Mouse (Mus musculus): ENCODE measurements around the gene Usp29. TPM values are rescaled to one million over a fixed set of nuclear protein-coding genes. Genes with fewer than 3 reads are reported as not detected.
"Not testable (repeated sequence)": the region's sequence is repeated elsewhere in the genome, so short reads cannot be mapped to it uniquely, and the experiment has no call there.

Gene Usp29
- total RNA-seq, 2 experiments from 2014 or later, result 42.2 to 44.7 TPM

DNA sequence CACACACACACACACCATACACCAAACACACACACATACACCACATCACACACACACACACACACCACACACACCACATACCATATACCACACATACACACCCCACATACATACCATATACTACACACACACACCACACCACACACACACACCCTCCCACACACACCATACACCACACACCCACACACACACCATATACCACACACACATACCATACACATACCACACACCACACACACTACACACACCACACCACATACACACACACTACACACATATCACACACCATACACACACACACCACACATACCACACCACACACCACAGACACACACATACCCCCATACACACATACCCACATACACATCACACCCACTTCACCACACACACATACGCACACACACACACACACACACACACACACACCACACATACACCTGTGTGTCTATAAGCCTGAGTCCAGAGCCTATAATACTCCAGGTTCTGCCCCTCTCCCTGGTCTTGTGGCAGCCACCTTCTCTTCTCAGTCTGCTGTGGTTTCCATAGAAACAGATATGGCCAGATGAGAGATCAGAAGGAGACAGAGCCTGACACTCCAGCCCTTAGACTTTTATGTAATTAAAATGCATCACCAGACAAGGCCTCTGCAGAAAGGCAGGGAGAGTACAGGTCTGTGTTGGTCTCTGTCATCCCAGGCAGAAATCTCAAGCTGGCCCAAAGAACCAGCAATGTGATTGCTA is 188.9 kb downstream of the Usp29 start:
- DNase-seq (ENCODE audit: low spot score in 2 of 2), result no peak

DNA sequence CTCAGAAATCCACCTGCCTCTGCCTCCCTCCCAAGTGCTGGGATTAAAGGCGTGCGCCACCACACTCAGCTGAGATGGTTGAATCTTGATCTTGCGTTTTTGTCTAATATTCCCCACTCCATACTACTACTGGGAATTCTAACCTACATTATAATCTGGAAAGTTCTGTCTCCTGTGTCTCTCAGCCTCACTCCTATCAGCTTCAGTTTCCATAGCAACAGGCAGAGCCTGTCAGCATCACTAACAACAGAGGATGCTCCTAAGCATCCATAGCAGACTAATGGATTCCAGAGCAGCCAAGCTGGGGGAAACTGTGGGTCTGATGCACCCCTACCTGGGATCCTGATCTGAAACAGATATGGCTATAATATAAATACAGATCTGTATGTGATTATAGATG is 193.1 kb downstream of the Usp29 start:
- no peak for DNase-seq (ENCODE audit: low spot score in 2 of 2)

DNA sequence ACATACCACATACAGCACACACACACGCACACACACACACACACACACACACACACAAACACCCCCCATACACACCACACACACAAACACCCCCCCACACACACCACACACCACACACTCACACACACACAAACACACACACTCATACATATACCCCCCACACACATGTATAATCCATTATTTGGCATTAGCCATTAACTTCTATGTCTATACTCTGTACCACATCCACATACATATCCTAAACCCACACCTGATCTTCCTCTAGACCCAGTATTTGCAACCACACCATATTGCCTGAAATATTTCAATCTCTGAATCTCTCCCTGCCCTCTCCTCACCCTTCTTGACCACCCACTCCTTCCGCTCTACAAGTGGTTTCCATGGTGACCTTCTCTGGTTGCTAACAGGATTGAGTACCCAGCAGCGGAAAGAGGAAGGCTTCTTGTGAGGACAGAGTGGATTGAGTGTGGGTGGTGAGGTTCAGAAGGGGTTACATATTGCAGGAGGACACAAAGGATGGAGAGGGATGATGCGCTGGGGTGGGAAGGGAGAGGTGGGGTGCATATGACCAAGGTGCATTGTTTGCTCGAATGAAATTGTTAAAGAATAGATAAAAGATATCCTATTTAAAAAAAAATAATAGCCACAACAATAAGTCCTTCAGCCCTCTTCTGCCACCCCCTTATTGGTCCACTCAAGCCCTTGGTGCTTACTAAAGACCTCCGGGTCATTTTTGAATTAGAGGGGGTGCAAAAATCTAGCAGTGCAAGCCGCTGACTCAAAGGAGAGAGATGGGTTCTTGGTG is 195.8 kb downstream of the Usp29 start:
- no peak for DNase-seq (ENCODE audit: low spot score in 2 of 2)

DNA sequence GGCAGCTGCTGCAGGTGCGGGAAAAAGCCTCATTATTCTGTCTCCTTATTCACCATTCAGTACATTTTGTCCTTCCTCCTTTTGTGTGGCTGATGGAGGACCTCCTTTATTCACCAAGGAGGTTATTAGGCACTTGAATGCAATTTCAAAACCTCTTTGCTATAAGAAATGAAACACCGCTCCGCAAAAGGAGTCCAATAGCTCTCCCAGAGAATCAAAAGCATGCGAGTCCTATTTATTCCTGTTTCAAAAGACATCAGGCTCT is 196.3 kb downstream of the Usp29 start:
- no peak for DNase-seq (ENCODE audit: low spot score in 2 of 2)

DNA sequence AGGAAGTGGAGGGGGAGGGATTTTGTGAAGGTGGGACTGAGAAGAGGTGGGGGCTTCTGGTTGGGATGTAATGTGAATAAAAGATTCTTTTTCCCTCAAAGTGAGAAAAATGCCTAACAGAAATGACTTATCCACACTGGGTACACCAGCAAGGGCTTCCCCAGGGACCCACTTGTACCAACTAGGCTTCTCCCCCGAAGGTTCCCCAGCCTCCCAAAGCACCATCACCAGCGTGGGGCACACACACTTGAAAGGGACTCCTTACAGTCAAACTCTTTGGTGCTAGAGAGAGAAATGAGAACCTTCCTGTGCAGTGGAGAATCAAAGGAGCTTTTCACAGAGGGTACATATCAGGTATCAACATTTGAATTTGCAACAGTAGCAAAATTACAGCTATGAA is 198.9 kb downstream of the Usp29 start:
- DNase-seq (ENCODE audit: low spot score in 2 of 2), result no peak

DNA sequence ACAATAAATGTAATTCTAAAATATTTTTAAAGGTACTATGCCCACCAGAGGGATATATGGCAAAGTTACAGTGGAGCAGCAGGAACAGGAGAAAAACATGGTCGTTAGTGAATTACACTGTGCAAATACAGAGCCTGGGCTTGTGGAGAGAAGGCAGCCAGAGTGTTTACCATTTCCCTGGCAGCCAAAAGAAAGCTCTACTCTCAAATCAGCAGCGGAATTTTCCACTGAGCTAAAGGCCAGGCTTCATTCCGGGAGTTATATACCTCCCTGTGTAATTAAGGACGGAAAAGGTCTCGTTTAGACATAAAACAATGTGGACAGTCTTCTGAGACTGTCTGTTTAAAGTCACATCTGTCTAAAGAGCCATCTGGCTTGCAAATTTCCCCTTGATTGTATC is 204.4 kb downstream of the Usp29 start:
- DNase-seq (ENCODE audit: low spot score in 2 of 2), result no peak

DNA sequence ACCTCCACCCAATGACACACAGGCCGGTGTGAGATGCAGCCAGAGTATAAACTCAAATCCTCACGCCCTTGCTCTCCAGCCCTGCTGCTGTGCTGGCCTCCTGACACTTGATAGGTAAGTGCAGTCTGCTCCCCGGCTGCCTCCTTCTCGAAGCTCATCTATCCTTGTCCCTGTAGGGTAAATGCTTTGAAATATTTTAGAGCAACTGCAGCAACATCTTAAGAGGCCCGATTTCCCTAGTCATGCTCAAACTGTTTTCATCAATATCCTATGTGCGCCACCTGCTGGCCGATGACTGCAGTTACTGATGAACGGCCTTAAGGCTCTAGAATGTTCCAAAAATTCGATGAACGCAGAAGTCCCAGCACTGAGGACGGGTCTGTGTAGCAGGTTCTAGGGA is 206.7 kb downstream of the Usp29 start:
- peak; percentile 77 to 84 for DNase-seq (ENCODE audit: low spot score in 2 of 2)

DNA sequence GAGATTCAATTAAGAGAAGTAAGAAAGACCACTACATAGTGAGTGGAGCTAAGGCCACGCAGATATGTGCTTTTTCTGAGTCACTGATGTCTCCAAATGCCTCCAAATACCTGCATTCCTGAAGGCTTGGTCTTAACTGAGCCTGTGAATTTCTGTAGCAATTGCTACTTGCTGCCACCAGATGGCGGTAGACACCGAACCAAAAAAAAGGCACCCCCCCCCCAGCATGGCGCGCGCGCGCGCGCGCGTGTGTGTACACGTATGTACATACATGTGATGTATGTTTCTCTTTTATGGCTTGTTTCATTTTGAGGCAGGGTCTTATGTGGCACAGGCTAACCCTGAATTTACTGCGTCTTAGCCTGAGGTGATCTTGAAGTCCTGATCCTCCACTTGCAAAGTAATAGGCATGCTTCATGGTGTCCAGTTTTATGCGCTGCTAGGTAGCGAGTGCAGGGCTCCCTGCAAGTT is 210.4 kb downstream of the Usp29 start:
- no peak for DNase-seq (ENCODE audit: low spot score in 2 of 2)

DNA sequence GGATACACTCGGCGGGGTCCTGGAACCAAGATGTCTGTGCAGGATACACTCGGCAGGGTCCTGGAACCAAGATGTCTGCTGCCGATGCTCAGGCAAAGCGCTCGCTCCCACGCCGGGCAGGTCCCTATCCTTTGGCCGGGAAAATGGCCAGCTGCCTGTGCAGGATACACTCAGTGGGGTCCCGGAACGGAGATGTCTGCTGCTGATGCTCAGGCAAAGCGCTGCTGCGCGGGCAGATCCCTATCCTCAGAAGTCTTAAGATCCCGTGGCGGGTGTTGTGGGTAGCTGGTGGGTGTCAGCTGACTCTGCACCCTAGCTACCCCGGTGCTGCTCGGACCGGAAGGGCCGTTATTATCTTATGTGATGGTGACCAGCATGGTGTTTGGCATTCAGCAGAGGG is 217.7 kb downstream of the Usp29 start:
- DNase-seq (ENCODE audit: low spot score in 2 of 2), result not testable (repeated sequence)

DNA sequence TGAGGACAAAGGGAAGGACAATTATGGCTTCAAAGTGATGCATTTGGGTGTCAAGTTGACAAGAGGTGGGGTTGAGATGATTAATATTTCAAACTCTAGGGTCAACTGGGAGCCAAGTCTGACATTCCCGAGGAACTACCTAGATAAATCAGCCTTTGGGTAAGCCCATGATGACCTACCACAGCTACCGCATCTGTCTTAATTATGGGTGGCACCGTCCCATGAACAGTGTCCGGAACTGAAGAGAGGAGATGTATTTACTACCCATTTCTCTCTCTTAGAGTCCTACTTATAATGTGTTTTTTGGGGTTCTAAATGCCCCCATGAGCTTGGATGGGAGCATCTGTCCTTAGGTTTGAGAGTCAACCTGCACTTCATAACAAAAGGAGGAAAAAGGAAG is 226.2 kb downstream of the Usp29 start:
- no peak for DNase-seq (ENCODE audit: low spot score in 2 of 2)

DNA sequence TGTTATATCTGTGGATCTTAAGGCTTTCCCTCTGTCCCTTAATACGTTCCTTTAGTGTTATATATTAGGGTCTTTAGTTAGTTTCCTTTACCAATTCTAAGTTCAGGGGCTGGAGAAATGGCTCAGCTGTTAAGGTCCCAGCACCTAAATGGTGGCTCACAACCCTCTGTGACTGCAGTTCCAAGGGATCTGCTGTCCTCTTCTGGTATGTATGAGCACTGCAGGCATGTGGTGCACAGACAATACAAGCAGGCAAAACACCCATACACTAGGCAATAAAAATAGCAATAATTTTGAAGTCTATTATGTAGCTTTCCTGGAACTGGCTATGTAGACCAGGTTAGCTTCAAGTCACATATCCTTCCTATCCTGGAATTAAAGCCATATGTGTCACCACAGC is 228.2 kb downstream of the Usp29 start:
- no peak for DNase-seq (ENCODE audit: low spot score in 2 of 2)

DNA sequence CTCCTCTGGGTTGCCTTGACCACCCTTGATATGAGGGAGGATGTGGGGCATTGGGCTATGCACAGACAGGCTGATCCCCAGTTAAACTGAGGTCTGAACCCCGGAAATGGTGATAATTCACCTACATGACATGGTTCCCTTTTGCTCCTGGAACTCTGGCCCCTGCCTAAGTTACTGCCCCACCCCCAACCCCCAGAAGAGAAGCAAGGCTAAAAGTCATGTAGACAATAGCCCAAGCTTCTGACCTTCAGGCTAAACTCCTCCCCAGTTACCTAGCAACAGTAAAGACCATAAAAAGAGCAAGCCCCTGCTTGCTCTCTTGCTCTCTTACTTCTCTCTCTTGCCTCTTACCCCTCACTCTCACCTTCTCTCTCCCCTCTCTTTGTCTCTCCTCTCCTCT is 243.2 kb downstream of the Usp29 start:
- no peak for DNase-seq (ENCODE audit: low spot score in 2 of 2)

DNA sequence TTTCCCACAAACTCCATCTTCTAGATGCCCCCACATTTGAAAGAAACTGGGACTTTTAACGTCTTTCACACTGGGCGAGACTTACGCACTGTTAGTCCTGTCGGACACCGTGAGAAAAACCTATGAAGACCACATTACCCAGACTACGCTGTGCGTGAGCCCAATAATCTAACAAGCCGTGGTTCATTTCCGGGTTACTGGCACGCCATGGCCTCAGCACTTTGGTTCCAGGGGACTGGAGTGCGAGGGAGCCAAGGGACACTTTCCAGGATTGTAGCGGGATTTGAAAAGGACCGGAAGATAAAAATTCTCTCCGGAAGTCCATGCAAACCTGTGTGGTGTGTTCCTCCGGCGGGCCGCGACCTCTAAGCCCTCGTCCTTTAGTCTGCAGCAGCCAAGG is 246.5 kb downstream of the Usp29 start:
- DNase-seq (ENCODE audit: low spot score in 2 of 2), result no peak

DNA sequence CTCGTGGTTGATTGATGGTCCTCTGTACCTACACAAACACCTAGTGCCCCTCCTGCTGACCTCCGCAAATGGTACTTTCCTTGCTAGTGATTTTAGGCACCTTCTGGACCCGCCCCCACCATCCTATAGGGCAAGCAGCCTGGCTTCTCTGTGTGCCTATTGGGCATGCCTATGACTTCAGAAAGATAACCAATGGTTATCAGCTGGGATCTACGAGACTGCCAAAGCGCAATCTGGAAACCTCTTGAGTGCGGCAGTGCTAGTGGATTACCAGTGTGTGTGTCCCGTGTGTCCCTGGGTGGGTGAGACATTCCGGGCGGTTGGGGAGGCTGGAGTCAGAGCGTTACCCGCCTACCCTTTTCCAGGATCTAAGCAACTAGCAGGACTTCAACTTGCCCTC is 264.9 kb downstream of the Usp29 start, which contains the start of gene Aurkc:
Gene Aurkc, plus strand, starts transcription at position 50 of the 400 bp plus-strand sequence.
- not testable (repeated sequence) for DNase-seq (ENCODE audit: low spot score in 2 of 2)

DNA sequence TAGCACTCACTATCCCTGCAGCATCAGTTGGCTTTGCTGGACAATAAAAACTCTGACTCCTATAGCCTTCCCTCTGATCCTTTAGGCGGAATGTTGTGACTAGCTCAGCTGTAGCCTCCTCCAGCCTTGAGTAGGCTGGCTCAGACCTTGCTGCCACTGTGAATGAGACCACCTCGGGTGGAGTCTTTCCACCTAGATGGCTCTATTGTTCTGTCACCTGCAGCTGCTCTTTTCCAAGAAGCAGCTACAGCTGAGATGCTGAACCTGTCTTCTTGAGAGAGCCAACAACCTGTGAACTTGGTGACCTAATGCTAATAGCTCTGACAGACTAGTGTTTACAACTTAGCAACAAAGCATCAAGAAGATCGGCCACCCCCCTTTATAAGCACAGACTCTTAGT is 268.5 kb downstream of the Usp29 start:
- DNase-seq (ENCODE audit: low spot score in 2 of 2), result not testable (repeated sequence)

DNA sequence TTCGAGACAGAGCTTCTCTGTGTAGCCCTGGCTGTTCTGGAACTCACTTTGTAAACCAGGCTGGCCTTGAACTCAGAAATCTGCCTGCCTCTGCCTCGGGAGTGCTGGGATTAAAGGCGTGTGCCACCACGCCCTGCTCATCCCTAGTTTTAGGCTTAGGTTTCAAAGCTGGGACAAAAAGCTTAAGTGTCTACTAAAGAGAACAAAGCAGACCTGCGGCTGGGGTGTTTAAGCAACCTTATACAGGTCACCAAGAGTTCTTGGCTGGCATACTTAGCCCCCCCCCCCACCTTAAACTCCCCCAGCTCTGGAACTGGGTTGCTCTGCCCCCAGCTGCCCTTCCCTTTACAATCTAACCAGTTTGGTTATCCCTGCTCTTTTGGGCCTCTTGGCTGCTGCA is 275.1 kb downstream of the Usp29 start:
- DNase-seq (ENCODE audit: low spot score in 2 of 2), result not testable (repeated sequence)

Small RNA genes within 50 kb of the gene (microRNA-seq; reads per million reads assigned to microRNA genes)
- gene Mir3099, result 513 to 746 reads per million in 2 experiments

Other genes starting within 250 kb of the Usp29 start
- not detected for gene Olfr5, start 243.6 kb upstream of the Usp29 start, total RNA-seq (2021)
- gene Olfr1347, start 230.8 kb upstream of the Usp29 start, total RNA-seq (2021), result not detected
- gene Olfr1348, start 221.8 kb upstream of the Usp29 start, total RNA-seq (2021), result not detected
- not detected for gene Olfr1349, start 207.6 kb upstream of the Usp29 start, total RNA-seq (2021)
- not detected for gene Olfr1350, start 165.7 kb upstream of the Usp29 start, total RNA-seq (2021)
- gene Zim1, start 34.1 kb upstream of the Usp29 start, total RNA-seq (2021), result 1 to 10 TPM; 3.8 to 6.6 TPM
- gene Peg3, start 147 bp upstream of the Usp29 start, total RNA-seq (2021), result 100 to 1,000 TPM; 217 to 231 TPM